Mouse (Mus musculus) intestine, embryonic 14.5 days (tissue): ENCODE results near the gene Rgs7. TPM values are rescaled to one million over a fixed set of nuclear protein-coding genes. Genes with fewer than 3 reads are reported as not detected.

Experiments
- ATAC-seq: fragments of 200-750 bp; cut with Nextera tagmentation; replicated peaks from 2 replicates; pipeline ENCODE4 v1.8.0; 2017; ENCODE audit warnings: low read depth, moderate number of reproducible peaks, moderate TSS enrichment, moderate library complexity; ENCODE audit not compliant: low FRiP score, low TSS enrichment
- DNase-seq: peaks from one replicate; pipeline ENCODE4 v3.0.0-alpha.2; 2018; ENCODE audit warnings: low spot score
- H3K27ac ChIP-seq: fragments of 300-500 bp; sonication (generic); 2 replicates; pipeline ENCODE4 v1.5.1; 2014; ENCODE audit warnings: low read depth, mild to moderate bottlenecking, control low read depth
- H3K27me3 ChIP-seq: fragments of 300-500 bp; sonication (generic); replicated peaks from 2 replicates; pipeline ENCODE4 v1.6.1; 2014; ENCODE audit warnings: low read length, control low read depth; ENCODE audit not compliant: control insufficient read depth, insufficient read depth
- H3K36me3 ChIP-seq: fragments of 300-500 bp; sonication (generic); 2 replicates; pipeline ENCODE4 v1.6.1; 2014; ENCODE audit warnings: low read length, control low read depth; ENCODE audit not compliant: control insufficient read depth, insufficient read depth
- H3K4me1 ChIP-seq: fragments of 300-500 bp; sonication (generic); replicated peaks from 2 replicates; pipeline ENCODE4 v1.6.1; 2014; ENCODE audit warnings: low read length, control low read depth, mixed read lengths; ENCODE audit not compliant: control insufficient read depth, insufficient read depth
- H3K4me2 ChIP-seq: fragments of 300-500 bp; sonication (generic); 2 replicates; pipeline ENCODE4 v1.6.1; 2014; ENCODE audit warnings: low read length
- H3K4me3 ChIP-seq: fragments of 300-500 bp; sonication (generic); 2 replicates; pipeline ENCODE4 v1.5.1; 2014; ENCODE audit warnings: low read depth, low read length, control low read depth, mixed read lengths
- H3K9ac ChIP-seq: fragments of 300-500 bp; sonication (generic); 2 replicates; pipeline ENCODE4 v1.6.1; 2014; ENCODE audit warnings: mild to moderate bottlenecking, low read length
- H3K9me3 ChIP-seq: fragments of 300-500 bp; sonication (generic); 2 replicates; pipeline ENCODE4 v1.6.1; 2016; ENCODE audit warnings: low read length, control low read depth; ENCODE audit not compliant: control insufficient read depth
- WGBS: fragments of 180-500 bp; shearing (Covaris S2); extraction: QIAGEN DNeasy Blood & Tissue Kit; methylation state at CpG from one replicate; pipeline ENCODE4 v1.1.7; 2014; 5-methylcytosine and 5-hydroxymethylcytosine counted together
- polyA plus RNA-seq: library from polyadenylated mRNA; unstranded; fragments of >200 nt; fragmentation: Nextera tagmentation; extraction: Ambion mirVana; gene quantifications from 2 replicates; pipeline ENCODE4 v1.2.1, GENCODE M21; 2014

Rgs7 gene
- polyA plus RNA-seq, 1 experiment from 2014 or later: 2.7 TPM

DNA sequence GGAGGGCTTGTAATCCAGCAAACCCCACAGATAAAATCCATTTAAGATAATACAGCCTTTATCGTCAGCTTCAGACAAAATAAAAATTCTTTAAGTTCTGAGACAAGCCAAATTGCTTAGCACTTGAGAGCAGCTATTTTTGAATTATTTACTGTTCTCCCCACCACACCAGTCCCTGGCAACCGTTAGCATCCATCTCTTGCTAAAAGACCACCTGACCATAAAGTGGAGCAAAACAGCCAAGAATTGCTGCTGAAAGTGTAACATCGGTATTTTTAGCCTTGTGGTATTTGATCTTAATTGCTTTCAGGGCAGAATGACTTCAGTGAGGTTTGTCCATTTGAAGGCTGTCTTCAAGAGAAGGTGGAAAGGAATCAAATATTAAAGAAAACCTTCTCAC, 237.1 kb downstream of the Rgs7 start:
- DNase-seq (no peak), ATAC-seq (no peak)
- Histone ChIP-seq H3K9ac (no peak overlapping the region), H3K27ac (no peak overlapping the region), H3K4me2 (no peak overlapping the region), H3K9me3 (no peaks in the 10 kb centered on the region), H3K27me3 (no peaks in the 10 kb centered on the region), H3K4me3 (no peak overlapping the region), H3K36me3 (no peaks in the 10 kb centered on the region), H3K4me1 (no peaks in the 10 kb centered on the region)
- WGBS: 47% methylated on average over 3 of the region's 3 CpGs

DNA sequence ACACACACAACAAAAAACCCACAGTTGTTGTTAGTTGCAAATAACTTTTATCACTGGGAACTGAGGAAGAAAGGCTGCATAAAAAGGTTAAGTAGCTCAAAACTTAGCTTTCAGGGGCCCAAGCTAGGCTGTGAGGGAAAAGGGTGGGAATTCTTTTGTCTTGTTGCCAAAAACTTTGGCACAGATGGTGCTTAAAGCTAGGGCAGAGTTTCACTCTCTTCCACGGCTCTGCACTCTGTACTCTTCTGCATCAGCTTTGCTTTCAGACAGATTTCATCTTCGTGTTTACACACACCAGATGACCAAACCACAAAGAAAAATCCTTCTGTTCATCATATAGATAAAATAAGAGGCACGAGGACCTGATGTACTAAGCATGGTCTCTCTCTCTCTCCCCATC, 237.6 kb downstream of the Rgs7 start:
- DNase-seq: no peak
- WGBS: 47% methylated on average over 3 of the region's 3 CpGs
- H3K27me3 ChIP-seq: no peaks in the 10 kb centered on the region

GRCm38 (mm10) chr1:175242135-175242534, 250.2 kb downstream of the Rgs7 start:
- no peak overlapping the region for H3K9ac ChIP-seq
- 79% methylated on average over 5 of the region's 5 CpGs for WGBS
- H3K36me3 ChIP-seq: no peaks in the 10 kb centered on the region
- no peaks in the 10 kb centered on the region for H3K27me3 ChIP-seq
- no peak overlapping the region for H3K4me3 ChIP-seq
- DNase-seq (no peak), ATAC-seq (no peak)
- H3K4me2 ChIP-seq: no peak overlapping the region
- no peaks in the 10 kb centered on the region for H3K9me3 ChIP-seq
- no peaks in the 10 kb centered on the region for H3K4me1 ChIP-seq
- no peak overlapping the region for H3K27ac ChIP-seq

More for the DNA sequence above, 237.6 kb downstream of the Rgs7 start:
- no peaks in the 10 kb centered on the region for H3K9me3 ChIP-seq
- H3K4me1 ChIP-seq: no peaks in the 10 kb centered on the region
- H3K9ac ChIP-seq: no peak overlapping the region
- no peak overlapping the region for H3K4me2 ChIP-seq
- no peaks in the 10 kb centered on the region for H3K36me3 ChIP-seq
- no peak overlapping the region for H3K27ac ChIP-seq
- no peak for ATAC-seq
- H3K4me3 ChIP-seq: no peak overlapping the region

DNA sequence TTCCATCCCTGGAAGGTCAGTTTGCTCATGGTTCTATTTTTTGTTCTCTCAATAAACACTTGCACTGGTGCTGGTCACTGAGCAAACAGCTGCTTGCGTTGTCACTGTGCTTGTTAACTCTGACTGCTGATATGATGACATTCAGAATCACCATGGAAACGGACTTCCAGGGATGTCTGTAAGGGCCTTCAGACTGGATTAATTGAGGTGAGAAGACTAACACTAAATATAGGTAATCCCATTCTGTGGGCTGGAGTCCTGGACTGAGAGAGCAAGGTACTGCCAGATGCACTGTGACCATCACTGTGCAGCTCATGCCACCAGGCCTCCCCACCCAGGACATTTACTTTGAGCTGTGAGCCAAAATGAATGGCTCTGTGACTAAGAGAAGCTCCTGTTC, 252.2 kb downstream of the Rgs7 start:
- no peak overlapping the region for H3K27ac ChIP-seq
- DNase-seq (no peak), ATAC-seq (no peak)
- no peaks in the 10 kb centered on the region for H3K36me3 ChIP-seq
- H3K27me3 ChIP-seq: no peaks in the 10 kb centered on the region
- no peak overlapping the region for H3K4me3 ChIP-seq
- H3K9me3 ChIP-seq: no peaks in the 10 kb centered on the region
- H3K9ac ChIP-seq: no peak overlapping the region
- H3K4me1 ChIP-seq: no peaks in the 10 kb centered on the region
- no peak overlapping the region for H3K4me2 ChIP-seq
- WGBS: 59% methylated on average over 2 of the region's 2 CpGs

DNA sequence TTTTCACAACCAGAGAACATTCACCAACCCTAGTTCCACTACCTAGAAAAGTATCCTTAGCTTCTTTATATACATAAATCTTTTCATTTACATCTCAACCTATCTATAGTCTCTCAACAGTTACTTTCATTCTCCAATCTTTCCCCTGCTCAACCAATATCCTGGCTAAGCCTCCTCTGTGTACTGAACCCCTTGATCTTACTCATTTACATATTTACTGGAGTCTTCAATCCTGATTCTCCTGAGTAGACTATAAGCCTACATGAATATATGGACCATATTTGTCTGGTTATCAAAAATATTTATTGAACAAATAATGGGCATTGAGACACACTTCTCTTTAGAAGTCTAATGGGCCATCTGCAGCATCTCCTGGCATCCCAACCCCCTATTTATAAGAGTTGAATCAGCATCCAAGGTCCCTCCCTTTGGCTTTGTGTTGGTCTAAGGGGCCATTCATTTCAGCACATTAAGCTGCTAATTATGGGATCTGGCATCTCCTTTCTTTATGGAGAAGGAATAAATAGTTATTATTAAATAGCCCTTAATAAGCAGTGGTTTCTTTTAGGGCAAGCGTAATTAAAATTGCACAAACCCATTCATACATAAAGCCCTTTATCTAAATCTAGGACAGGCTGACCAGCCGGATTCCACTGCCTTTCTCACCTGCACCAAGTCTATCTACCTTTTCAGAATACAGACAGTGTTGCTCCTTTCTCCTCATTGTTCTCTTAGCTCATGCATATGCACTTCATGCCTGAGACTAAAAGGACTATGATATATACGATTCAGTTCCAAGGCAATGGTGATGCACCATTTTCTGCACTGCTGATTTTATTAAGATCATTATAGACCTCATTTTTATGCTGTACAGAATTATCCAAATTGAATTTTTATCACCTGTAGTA, 270.5 kb downstream of the Rgs7 start:
- DNase-seq (no peak), ATAC-seq (no peak)
- no peaks in the 10 kb centered on the region for H3K4me1 ChIP-seq
- WGBS: 91% methylated on average over 3 of the region's 3 CpGs
- no peak overlapping the region for H3K9ac ChIP-seq
- no peak overlapping the region for H3K4me2 ChIP-seq
- no peaks in the 10 kb centered on the region for H3K36me3 ChIP-seq
- H3K4me3 ChIP-seq: no peak overlapping the region
- no peak overlapping the region for H3K27ac ChIP-seq
- no peaks in the 10 kb centered on the region for H3K27me3 ChIP-seq
- no peaks in the 10 kb centered on the region for H3K9me3 ChIP-seq

- Histone ChIP-seq H3K9ac (no peak overlapping the region), H3K9me3 (no peaks in the 10 kb centered on the region), H3K4me3 (no peak overlapping the region), H3K4me2 (no peak overlapping the region), H3K27me3 (no peaks in the 10 kb centered on the region), H3K36me3 (no peaks in the 10 kb centered on the region), H3K4me1 (no peaks in the 10 kb centered on the region), H3K27ac (no peak overlapping the region)
- no peak for ATAC-seq
- no peak for DNase-seq
- 89% methylated on average over 2 of the region's 2 CpGs for WGBS
Measured at GRCm38 (mm10) chr1:175219563-175219962, 272.7 kb downstream of the Rgs7 start.

DNA sequence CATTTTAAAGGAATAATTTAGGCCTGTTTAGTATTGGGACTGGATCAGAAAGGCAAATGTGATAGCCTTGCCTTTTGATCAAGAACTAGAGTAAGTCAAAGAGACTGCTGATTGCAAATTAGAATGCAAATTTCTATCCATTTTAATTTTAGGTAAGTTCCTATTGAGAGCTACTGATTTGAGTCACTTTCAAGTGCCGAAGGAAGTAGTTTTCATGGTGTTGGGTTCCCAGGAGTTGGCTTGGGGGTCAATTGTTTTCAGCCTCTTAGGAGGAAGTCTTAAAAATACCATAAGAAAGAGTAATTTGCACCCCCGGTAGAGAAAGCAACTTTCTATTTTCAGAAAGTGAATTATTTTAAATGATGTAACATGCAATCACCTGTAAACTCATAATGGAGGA, 285.3 kb downstream of the Rgs7 start:
- DNase-seq (no peak), ATAC-seq (no peak)
- Histone ChIP-seq H3K9me3 (no peaks in the 10 kb centered on the region), H3K36me3 (no peaks in the 10 kb centered on the region), H3K27ac (no peak overlapping the region), H3K27me3 (no peaks in the 10 kb centered on the region), H3K4me1 (no peaks in the 10 kb centered on the region), H3K4me3 (no peak overlapping the region), H3K4me2 (no peak overlapping the region), H3K9ac (no peak overlapping the region)
- 83% methylated on average over 2 of the region's 2 CpGs for WGBS

DNA sequence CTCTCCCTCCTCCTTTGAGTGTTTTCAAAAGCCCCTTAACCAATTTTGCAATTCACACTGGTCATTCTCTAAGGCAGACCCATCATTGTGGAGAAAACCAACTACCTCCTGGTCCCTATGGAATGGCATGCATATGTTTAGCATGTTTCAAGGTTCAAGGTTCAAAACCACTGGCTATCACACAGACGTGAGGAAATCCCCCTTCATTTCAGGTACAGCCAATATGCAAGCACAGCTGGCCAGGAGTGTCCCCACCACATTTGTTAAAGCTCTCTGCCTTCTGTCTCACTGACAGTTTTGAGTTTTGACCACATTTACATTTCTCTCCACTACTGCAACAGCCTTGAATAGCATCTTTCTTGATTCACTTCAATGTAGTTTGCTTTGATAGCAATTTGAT, 286.7 kb downstream of the Rgs7 start:
- H3K9me3 ChIP-seq: no peaks in the 10 kb centered on the region
- H3K4me1 ChIP-seq: no peaks in the 10 kb centered on the region
- ATAC-seq (no peak), DNase-seq (no peak)
- no peak overlapping the region for H3K27ac ChIP-seq
- no peak overlapping the region for H3K4me3 ChIP-seq
- no peak overlapping the region for H3K4me2 ChIP-seq
- 50% methylated on average over 1 of the region's 1 CpGs for WGBS
- H3K9ac ChIP-seq: no peak overlapping the region
- no peaks in the 10 kb centered on the region for H3K27me3 ChIP-seq
- H3K36me3 ChIP-seq: no peaks in the 10 kb centered on the region

- no peak for DNase-seq
- Histone ChIP-seq H3K9ac (no peak overlapping the region), H3K27ac (no peak overlapping the region), H3K9me3 (no peaks in the 10 kb centered on the region), H3K36me3 (no peaks in the 10 kb centered on the region), H3K4me2 (no peak overlapping the region), H3K27me3 (no peaks in the 10 kb centered on the region), H3K4me1 (no peaks in the 10 kb centered on the region), H3K4me3 (no peak overlapping the region)
- ATAC-seq: no peak
- 77% methylated on average over 1 of the region's 1 CpGs for WGBS
Measured at GRCm38 (mm10) chr1:175203544-175203943, 288.8 kb downstream of the Rgs7 start.
